ENCODE assay signal across 8 mouse cellular contexts in the genomic region with DNA sequence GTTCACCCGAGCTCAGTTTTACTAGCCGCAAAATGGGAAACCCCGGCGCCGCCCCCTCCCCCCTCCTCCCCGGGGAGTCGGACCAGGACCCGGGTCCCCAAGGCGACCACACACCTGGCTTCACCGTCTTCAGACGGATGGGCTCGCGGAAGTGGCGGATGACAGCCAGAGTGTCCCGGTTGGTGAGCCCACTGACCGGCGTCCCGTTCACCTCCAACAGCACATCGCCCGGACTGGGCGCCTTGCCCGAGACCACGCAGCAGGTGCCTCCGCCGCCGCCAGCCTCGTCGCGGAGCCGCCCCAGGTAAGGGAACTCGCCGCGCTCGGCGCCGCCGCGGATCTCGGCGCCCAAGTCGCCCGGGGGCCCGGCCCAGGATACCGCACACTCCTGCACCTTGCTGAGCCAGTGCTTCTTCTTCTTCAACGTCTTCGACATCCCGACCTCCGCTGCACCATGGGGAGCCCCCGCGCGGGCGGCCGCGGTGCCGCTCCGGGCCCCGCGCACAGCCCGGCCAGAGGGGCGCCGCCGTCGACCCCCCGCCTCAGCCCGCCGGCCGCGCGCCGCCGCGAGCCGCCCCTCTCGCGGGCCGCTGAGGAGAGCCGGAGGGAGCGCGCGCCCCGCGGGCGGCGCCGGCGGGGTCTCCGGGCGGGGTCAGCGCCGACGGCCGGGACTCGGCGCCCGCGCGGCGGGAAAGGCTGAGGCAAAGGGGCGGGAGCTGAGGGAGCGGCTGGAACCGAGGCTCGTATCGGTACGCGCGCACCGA. TPM values are rescaled to one million over a fixed set of nuclear protein-coding genes. Genes with fewer than 3 reads are reported as not detected.
DNase-seq lines count a peak whose midpoint lies in the region; ATAC-seq and TF ChIP-seq lines count a peak whose summit lies in the region.

No protein-coding gene starts in this region.

- TF ChIP-seq CTCF in midbrain, postnatal 0 days (IDR thresholded peaks at IDR 0.05) = no peak

- peak; percentile 21 for DNase-seq in embryo, embryonic 10 days (ENCODE audit: low spot score)
- DNase-seq in embryo, embryonic 11 days = no peak
- DNase-seq in liver = peak; percentile 45
- DNase-seq in midbrain, postnatal 0 days (ENCODE audit: low spot score) = peak; percentile 11

- peak overlapping the region; percentile 80 for H3K9ac ChIP-seq in embryonic facial prominence, embryonic 13.5 days
- peak overlapping the region; percentile 94 for H3K9ac ChIP-seq in heart, embryonic 11.5 days (ENCODE audit: low read depth, low read length)
- peak overlapping the region; percentile 81 for H3K9ac ChIP-seq in kidney, embryonic 14.5 days (ENCODE audit: low read depth, low read length)
- H3K9ac ChIP-seq in midbrain, postnatal 0 days (replicated peaks; ENCODE audit: low read length, poor library complexity, severe bottlenecking) = peak overlapping the region; percentile 91
- peak overlapping the region; percentile 93 for H3K9ac ChIP-seq in stomach, embryonic 15.5 days

- peak; percentile 13 for ATAC-seq in embryonic facial prominence, embryonic 13.5 days (ENCODE audit: insufficient number of reproducible peaks, insufficient read depth, low FRiP score, low TSS enrichment, low read depth)
- ATAC-seq in heart, embryonic 11.5 days (replicated peaks; ENCODE audit: insufficient number of reproducible peaks, low FRiP score, low TSS enrichment) = peak; percentile 21; the same call in 1 of the 2 replicates
- ATAC-seq in kidney, embryonic 14.5 days (ENCODE audit: low FRiP score, low TSS enrichment) = peak; percentile 45
- peak; percentile 59; the same call in 1 of the 2 replicates for ATAC-seq in midbrain, postnatal 0 days (ENCODE audit: low FRiP score)
- ATAC-seq in stomach, embryonic 15.5 days (ENCODE audit: insufficient read depth, low FRiP score, low read depth) = peak; percentile 1

- H3K9me3 ChIP-seq in embryonic facial prominence, embryonic 13.5 days = no peaks in the 10 kb centered on the region
- H3K9me3 ChIP-seq in heart, embryonic 11.5 days (replicated peaks; ENCODE audit: control insufficient read depth, low read length) = 0 out of 2 replicates have a peak, but pooled peaks cover 3% of the 10 kb centered on the region
- no peaks in the 10 kb centered on the region for H3K9me3 ChIP-seq in kidney, embryonic 14.5 days (ENCODE audit: control insufficient read depth, low read length)
- H3K9me3 ChIP-seq in midbrain, postnatal 0 days (ENCODE audit: low read length) = no peaks in the 10 kb centered on the region
- H3K9me3 ChIP-seq in stomach, embryonic 15.5 days = no peaks in the 10 kb centered on the region

- H3K27me3 ChIP-seq in embryonic facial prominence, embryonic 13.5 days = no peaks in the 10 kb centered on the region
- no peaks in the 10 kb centered on the region for H3K27me3 ChIP-seq in heart, embryonic 11.5 days (ENCODE audit: control insufficient read depth, insufficient read depth, low read length)
- H3K27me3 ChIP-seq in kidney, embryonic 14.5 days (ENCODE audit: control insufficient read depth, insufficient read depth, low read length) = no peaks in the 10 kb centered on the region
- H3K27me3 ChIP-seq in midbrain, postnatal 0 days (ENCODE audit: insufficient read depth, low read length) = no peaks in the 10 kb centered on the region
- no peaks in the 10 kb centered on the region for H3K27me3 ChIP-seq in stomach, embryonic 15.5 days (replicated peaks)

- under 1% methylated on average over 105 of the region's 107 CpGs for WGBS in embryonic facial prominence, embryonic 13.5 days
- under 1% methylated on average over 84 of the region's 107 CpGs for WGBS in heart, embryonic 11.5 days (ENCODE audit: insufficient replicate concordance)
- whole genome bisulfite sequencing in kidney, embryonic 14.5 days = under 1% methylated on average over 61 of the region's 107 CpGs
- under 1% methylated on average over 80 of the region's 107 CpGs for WGBS in midbrain, postnatal 0 days
- WGBS in stomach, embryonic 15.5 days = under 1% methylated on average over 103 of the region's 107 CpGs

- no peaks in the 10 kb centered on the region for H3K36me3 ChIP-seq in embryonic facial prominence, embryonic 13.5 days
- H3K36me3 ChIP-seq in heart, embryonic 11.5 days (ENCODE audit: control insufficient read depth, insufficient read depth, low read length) = no peaks in the 10 kb centered on the region
- H3K36me3 ChIP-seq in kidney, embryonic 14.5 days (ENCODE audit: control insufficient read depth, insufficient read depth, low read length) = no peaks in the 10 kb centered on the region
- H3K36me3 ChIP-seq in midbrain, postnatal 0 days (ENCODE audit: insufficient read depth, low read length) = no peaks in the 10 kb centered on the region
- no peaks in the 10 kb centered on the region for H3K36me3 ChIP-seq in stomach, embryonic 15.5 days

- H3K4me1 ChIP-seq in embryonic facial prominence, embryonic 13.5 days = 0 out of 2 replicates have a peak, but pooled peaks cover 12% of the 10 kb centered on the region
- H3K4me1 ChIP-seq in heart, embryonic 11.5 days (ENCODE audit: control insufficient read depth, insufficient read depth, low read length) = peaks cover 6% of the 10 kb centered on the region; the same call in 1 of the 2 replicates
- peaks cover 8% of the 10 kb centered on the region; the same call in 1 of the 2 replicates for H3K4me1 ChIP-seq in kidney, embryonic 14.5 days (ENCODE audit: control insufficient read depth, insufficient read depth, low read length)
- no peaks in the 10 kb centered on the region; the same call in 1 of the 2 replicates for H3K4me1 ChIP-seq in midbrain, postnatal 0 days (ENCODE audit: insufficient read depth, low read length)
- peaks cover 4% of the 10 kb centered on the region; the same call in 1 of the 2 replicates for H3K4me1 ChIP-seq in stomach, embryonic 15.5 days

- peak overlapping the region; percentile 78 for H3K4me3 ChIP-seq in embryonic facial prominence, embryonic 13.5 days
- H3K4me3 ChIP-seq in heart, embryonic 11.5 days (ENCODE audit: low read depth, low read length) = peak overlapping the region; percentile 93
- peak overlapping the region; percentile 90 for H3K4me3 ChIP-seq in kidney, embryonic 14.5 days (ENCODE audit: low read length)
- peak overlapping the region; percentile 90 for H3K4me3 ChIP-seq in midbrain, postnatal 0 days (ENCODE audit: low read depth, low read length)
- peak overlapping the region; percentile 81 for H3K4me3 ChIP-seq in stomach, embryonic 15.5 days (replicated peaks)

- H3K27ac ChIP-seq in embryonic facial prominence, embryonic 13.5 days = peak overlapping the region; percentile 93
- H3K27ac ChIP-seq in heart, embryonic 11.5 days (ENCODE audit: low read depth, low read length) = peak overlapping the region; percentile 96
- peak overlapping the region; percentile 91 for H3K27ac ChIP-seq in kidney, embryonic 14.5 days (ENCODE audit: low read depth, low read length)
- peak overlapping the region; percentile 90 for H3K27ac ChIP-seq in midbrain, postnatal 0 days (ENCODE audit: low read depth, low read length)
- H3K27ac ChIP-seq in stomach, embryonic 15.5 days = peak overlapping the region; percentile 97

- peak overlapping the region; percentile 90 for H3K4me2 ChIP-seq in embryonic facial prominence, embryonic 13.5 days
- H3K4me2 ChIP-seq in heart, embryonic 11.5 days = peak overlapping the region; percentile 68
- peak overlapping the region; percentile 62 for H3K4me2 ChIP-seq in kidney, embryonic 14.5 days (replicated peaks; ENCODE audit: low read depth, low read length)
- peak overlapping the region; percentile 70 for H3K4me2 ChIP-seq in midbrain, postnatal 0 days (ENCODE audit: low read depth, low read length, poor library complexity, severe bottlenecking)
- H3K4me2 ChIP-seq in stomach, embryonic 15.5 days = peak overlapping the region; percentile 69

RNA-seq across cellular contexts. Expression of a gene that starts 0.5 kb away (rescaled TPM):
- 5.4 and 5.6 TPM in 2 replicates for polyA plus RNA-seq in embryonic facial prominence, embryonic 13.5 days (2015; fragmentation: Nextera tagmentation; extraction: Ambion mirVana)
- 9.1 and 11.1 TPM in 2 replicates for polyA plus RNA-seq in heart, embryonic 11.5 days (2014; fragmentation: Nextera tagmentation; extraction: Ambion mirVana)
- polyA plus RNA-seq in kidney, embryonic 14.5 days (2014; fragmentation: Nextera tagmentation; extraction: Ambion mirVana) = 5.3 and 9.5 TPM in 2 replicates
- 17.0 and 23.8 TPM in 2 replicates for total RNA-seq in midbrain, postnatal 0 days (2014; rRNA removed)
- polyA plus RNA-seq in midbrain, postnatal 0 days (2015; fragmentation: Nextera tagmentation; extraction: Ambion mirVana) = 2.6 and 3.1 TPM in 2 replicates
- 7.0 and 8.2 TPM in 2 replicates for polyA plus RNA-seq in stomach, embryonic 15.5 days (2015; fragmentation: Nextera tagmentation; extraction: Ambion mirVana)

Comparison
In these comparisons a context has a peak if more than half of its experiments do, and no peak if none do; other contexts are left out.
1. ATAC-seq: peak in every context shown above with its lines; median percentile 59 in midbrain, postnatal 0 days; 45 in kidney, embryonic 14.5 days; 21 in heart, embryonic 11.5 days; 13 in embryonic facial prominence, embryonic 13.5 days; 1 in stomach, embryonic 15.5 days.